Mouse (Mus musculus) spleen, adult 2 months (tissue): ENCODE measurements around the gene Slco4c1.

Experiments
- CTCF ChIP-seq: fragments of 200-500 bp; IDR thresholded peaks from 2 replicates; pipeline ENCODE4 v1.5.1; 2011; ENCODE audit warnings: mild to moderate bottlenecking, inconsistent platforms; ENCODE audit not compliant: insufficient read depth, insufficient read length, insufficient replicate concordance; ENCODE audit errors: extremely low read depth
- POLR2A ChIP-seq: fragments of 200-500 bp; IDR thresholded peaks from 2 replicates; pipeline ENCODE4 v1.6.1; 2011; ENCODE audit warnings: low read depth, low read length, inconsistent platforms

DNA sequence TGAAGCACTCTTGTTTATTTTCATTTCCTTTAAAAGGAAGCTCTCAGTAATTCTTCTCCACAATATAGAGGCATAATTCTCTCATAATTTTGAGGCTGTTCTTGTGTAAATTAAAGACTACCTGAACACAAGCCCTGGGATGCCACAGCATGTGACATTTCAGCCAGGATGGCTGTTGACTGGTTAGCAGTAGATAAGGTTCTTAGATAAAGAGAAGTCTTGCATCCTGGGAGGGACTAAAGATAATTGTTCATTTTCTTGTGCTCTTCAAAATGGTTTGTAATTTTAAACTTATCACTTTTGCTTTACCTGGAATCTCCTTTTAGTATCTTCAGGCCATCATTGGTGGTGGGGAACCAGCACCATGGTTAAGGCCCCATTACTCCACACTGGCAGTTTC lies 45.4 kb upstream of the Slco4c1 start:
- TF ChIP-seq POLR2A (no peak), CTCF (no peak)
